Mouse (Mus musculus): ENCODE measurements around the gene Vcp. TPM values are rescaled to one million over a fixed set of nuclear protein-coding genes. Genes with fewer than 3 reads are reported as not detected.

The Vcp gene
- total RNA-seq, 2 experiments from 2014 or later, result 229 to 272 TPM

- intact Hi-C loops (cut with DNase I), result loop anchor here (10.0 kb wide), 1 partner anchor 1205 kb away; the partner anchor contains the start of genes Galt and Sigmar1
- no peak for TF ChIP-seq CTCF (IDR thresholded peaks at IDR 0.05)
- H3K27ac ChIP-seq, result peak overlapping the region; percentile 100
- DNase-seq, result peak; percentile 59
- no peak overlapping the region for H3K4me3 ChIP-seq
Measured at GRCm38 (mm10) chr4:42959382-42959781, 40.9 kb downstream of the Vcp start.

GRCm38 (mm10) chr4:42958942-42959341, 41.4 kb downstream of the Vcp start:
- peak; percentile 54 for DNase-seq
- TF ChIP-seq CTCF (IDR thresholded peaks at IDR 0.05), result no peak
- Histone ChIP-seq H3K27ac (peak overlapping the region; percentile 100), H3K4me3 (peak overlapping the region; percentile 93)
- intact Hi-C loops (cut with DNase I), result loop anchor here (10.0 kb wide), 1 partner anchor 1204 kb away; the partner anchor contains the start of genes Galt and Sigmar1

- intact Hi-C loops (cut with DNase I), result loop anchor here (10.0 kb wide), 1 partner anchor 1203 kb away; the partner anchor contains the start of genes Galt and Sigmar1
- no peak for TF ChIP-seq CTCF (IDR thresholded peaks at IDR 0.05)
- Histone ChIP-seq H3K4me3 (peak overlapping the region; percentile 93), H3K27ac (peak overlapping the region; percentile 100)
- DNase-seq, result peak; percentile 47
Measured at GRCm38 (mm10) chr4:42957979-42958378, 42.3 kb downstream of the Vcp start.

GRCm38 (mm10) chr4:42957306-42957705, 43.0 kb downstream of the Vcp start:
- Histone ChIP-seq H3K27ac (peak overlapping the region; percentile 100), H3K4me3 (peak overlapping the region; percentile 93)
- intact Hi-C loops (cut with DNase I), result loop anchor here (10.0 kb wide), 1 partner anchor 1203 kb away; the partner anchor contains the start of genes Galt and Sigmar1
- no peak for TF ChIP-seq CTCF (IDR thresholded peaks at IDR 0.05)
- DNase-seq, result peak; percentile 18

- DNase-seq, result no peak
- intact Hi-C loops (cut with DNase I), result loop anchor here (10.0 kb wide), 1 partner anchor 1202 kb away; the partner anchor contains the start of genes Galt and Sigmar1
- no peak for TF ChIP-seq CTCF (IDR thresholded peaks at IDR 0.05)
- H3K27ac ChIP-seq, result peak overlapping the region; percentile 100
- H3K4me3 ChIP-seq, result peak overlapping the region; percentile 93
Measured at GRCm38 (mm10) chr4:42956581-42956980, 43.7 kb downstream of the Vcp start.

GRCm38 (mm10) chr4:42955200-42955599, 45.1 kb downstream of the Vcp start:
- intact Hi-C loops (cut with DNase I), result loop anchor here (10.0 kb wide), 1 partner anchor 1200 kb away; the partner anchor contains the start of genes Galt and Sigmar1
- peak overlapping the region; percentile 93 for H3K4me3 ChIP-seq
- TF ChIP-seq CTCF (IDR thresholded peaks at IDR 0.05), result peak; percentile 25; the same call in 1 of the 2 replicates
- peak; percentile 52 for DNase-seq
- H3K27ac ChIP-seq, result peak overlapping the region; percentile 100

GRCm38 (mm10) chr4:42954297-42954696, 46.0 kb downstream of the Vcp start:
- TF ChIP-seq CTCF (IDR thresholded peaks at IDR 0.05), result peak; percentile 98; the same call in 1 of the 2 replicates
- Histone ChIP-seq H3K27ac (peak overlapping the region; percentile 100), H3K4me3 (peak overlapping the region; percentile 93)
- intact Hi-C loops (cut with DNase I), result loop anchor here (10.0 kb wide), 1 partner anchor 1199 kb away; the partner anchor contains the start of genes Galt and Sigmar1
- peak; percentile 87 for DNase-seq

GRCm38 (mm10) chr4:42953435-42954094, 46.7 kb downstream of the Vcp start:
- TF ChIP-seq CTCF (IDR thresholded peaks at IDR 0.05), result no peak
- intact Hi-C loops (cut with DNase I), result loop anchor here (10.0 kb wide), 1 partner anchor 1199 kb away; the partner anchor contains the start of genes Galt and Sigmar1
- peak; percentile 93 for DNase-seq
- peak overlapping the region; percentile 93 for H3K4me3 ChIP-seq
- H3K27ac ChIP-seq, result peak overlapping the region; percentile 100

- intact Hi-C loops (cut with DNase I), result loop anchor here (10.0 kb wide), 1 partner anchor 1198 kb away; the partner anchor contains the start of genes Galt and Sigmar1
- Histone ChIP-seq H3K4me3 (peak overlapping the region; percentile 93), H3K27ac (peak overlapping the region; percentile 100)
- DNase-seq, result peak; percentile 94
- TF ChIP-seq CTCF (IDR thresholded peaks at IDR 0.05), result no peak
Measured at GRCm38 (mm10) chr4:42952563-42952962, 47.7 kb downstream of the Vcp start.

GRCm38 (mm10) chr4:42951206-42952195, 48.8 kb downstream of the Vcp start:
- H3K4me3 ChIP-seq, result peak overlapping the region; percentile 93
- H3K27ac ChIP-seq, result peak overlapping the region; percentile 100
- peak; percentile 59 for DNase-seq
- no peak for TF ChIP-seq CTCF (IDR thresholded peaks at IDR 0.05)
- intact Hi-C loops (cut with DNase I), result loop anchor here (10.0 kb wide), 1 partner anchor 1197 kb away; the partner anchor contains the start of genes Galt and Sigmar1

GRCm38 (mm10) chr4:42950065-42950558, 50.2 kb downstream of the Vcp start:
- intact Hi-C loops (cut with DNase I), result loop anchor here (10.0 kb wide), 1 partner anchor 1195 kb away; the partner anchor contains the start of genes Galt and Sigmar1
- Histone ChIP-seq H3K27ac (peak overlapping the region; percentile 100), H3K4me3 (peak overlapping the region; percentile 93)
- no peak for TF ChIP-seq CTCF (IDR thresholded peaks at IDR 0.05)
- DNase-seq, result peak; percentile 96

All from gastrocnemius, adult 2 months (tissue).